Mouse (Mus musculus): Measurements from ENCODE around the gene Cdh5. TPM values are rescaled to one million over a fixed set of nuclear protein-coding genes. Genes with fewer than 3 reads are reported as not detected.

The Cdh5 gene
- polyA plus RNA-seq, 1 experiment from 2014 or later = 2.9 TPM

DNA sequence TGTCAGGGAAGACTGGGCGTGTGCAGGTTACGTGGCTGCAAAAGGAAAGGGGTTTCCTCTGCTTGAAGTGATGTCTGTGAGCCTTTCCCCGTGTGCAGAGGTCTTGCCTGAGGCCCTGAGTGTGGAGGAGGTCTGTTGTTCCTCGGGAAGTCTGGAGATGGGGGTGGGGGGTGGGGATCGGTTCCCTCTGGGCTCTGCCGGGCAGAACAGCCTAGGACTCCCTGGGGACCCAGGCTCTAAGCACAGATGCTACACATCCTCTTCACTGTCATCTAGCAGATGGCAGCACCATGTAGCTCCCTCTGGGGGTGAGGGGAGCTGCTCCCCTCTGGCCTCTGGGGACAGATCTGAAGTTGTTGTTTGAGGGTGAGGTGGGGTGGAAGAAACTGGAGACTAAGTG, 83.5 kb downstream of the Cdh5 start:
- H3K27ac ChIP-seq = no peak overlapping the region
- no peaks in the 10 kb centered on the region for H3K36me3 ChIP-seq (ENCODE audit: inconsistent target)
- no peak overlapping the region for H3K4me3 ChIP-seq (ENCODE audit: inconsistent target)
- H3K79me2 ChIP-seq (ENCODE audit: inconsistent target) = no peaks in the 10 kb centered on the region
- WGBS (ENCODE audit: missing documents) = 59% methylated on average over 6 of the region's 6 CpGs

DNA sequence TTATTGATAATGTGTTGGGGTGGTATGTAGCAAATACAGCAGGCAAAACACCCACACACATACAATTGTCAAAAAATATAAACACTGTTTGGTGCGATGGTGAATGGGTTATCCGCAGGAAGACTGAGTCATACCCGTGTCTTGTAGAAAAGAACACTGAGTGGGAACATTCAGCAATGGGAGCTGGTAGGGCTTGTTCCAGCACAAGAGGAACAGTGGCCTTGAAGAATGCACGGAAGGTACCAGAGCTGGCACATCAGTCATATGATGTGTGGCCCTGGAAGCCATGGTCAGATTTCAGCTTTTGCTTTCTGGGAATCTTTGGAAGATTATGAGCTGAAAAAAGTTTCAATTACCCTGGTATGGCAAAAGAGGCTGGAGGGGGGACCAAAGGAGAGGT, 85.4 kb downstream of the Cdh5 start:
- Histone ChIP-seq H3K36me3 (ENCODE audit: inconsistent target) (no peaks in the 10 kb centered on the region), H3K79me2 (ENCODE audit: inconsistent target) (no peaks in the 10 kb centered on the region), H3K27ac (no peak overlapping the region), H3K4me3 (ENCODE audit: inconsistent target) (no peak overlapping the region)
- WGBS (ENCODE audit: missing documents) = 92% methylated on average over 3 of the region's 4 CpGs

DNA sequence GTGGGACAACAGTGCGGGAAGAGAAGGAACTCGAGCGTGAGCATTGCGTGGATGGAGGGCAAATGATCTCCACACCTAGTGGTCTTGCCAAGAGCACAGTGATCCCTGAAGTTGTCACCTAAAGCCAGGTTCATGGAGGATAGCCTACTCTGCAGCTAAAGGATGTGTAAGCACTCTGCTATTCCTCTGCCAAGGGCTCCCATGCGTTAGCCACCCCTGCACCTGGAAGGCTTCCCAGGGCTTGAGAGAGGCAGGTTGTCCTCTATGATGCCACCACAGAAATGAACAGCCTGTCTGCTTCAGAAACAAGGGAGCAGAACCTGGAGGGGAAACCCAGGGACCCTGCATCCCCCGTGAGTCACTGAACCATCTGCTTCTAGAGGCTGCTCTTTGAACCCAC, 86.2 kb downstream of the Cdh5 start:
- 84% methylated on average over 6 of the region's 6 CpGs for WGBS (ENCODE audit: missing documents)
- H3K4me3 ChIP-seq (ENCODE audit: inconsistent target) = no peak overlapping the region
- H3K36me3 ChIP-seq (ENCODE audit: inconsistent target) = no peaks in the 10 kb centered on the region

DNA sequence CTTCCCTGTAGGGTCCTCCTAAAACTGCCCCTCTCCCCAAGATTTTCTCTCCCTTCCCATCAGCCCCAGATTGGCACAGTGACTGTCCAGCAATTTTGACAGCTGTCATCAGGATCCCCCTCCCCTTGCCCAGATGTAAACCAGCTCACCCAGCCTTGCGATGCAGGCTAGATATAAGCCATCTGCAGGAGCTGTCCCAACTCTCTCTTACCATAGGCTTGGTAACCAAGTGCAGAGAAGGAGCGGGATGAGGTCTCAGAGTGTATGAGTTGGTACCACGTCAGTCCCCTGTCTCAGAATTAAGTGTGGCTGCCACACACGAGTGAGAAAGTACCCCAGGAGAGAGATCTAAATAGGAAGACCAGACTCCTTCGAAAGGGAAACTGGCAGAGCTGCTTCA, 87.0 kb downstream of the Cdh5 start:
- no peak overlapping the region for H3K27ac ChIP-seq
- no peak overlapping the region for H3K4me3 ChIP-seq (ENCODE audit: inconsistent target)
- WGBS (ENCODE audit: missing documents) = 68% methylated on average over 5 of the region's 5 CpGs
- H3K36me3 ChIP-seq (ENCODE audit: inconsistent target) = no peaks in the 10 kb centered on the region
- no peaks in the 10 kb centered on the region for H3K79me2 ChIP-seq (ENCODE audit: inconsistent target)

More for the DNA sequence above, 86.2 kb downstream of the Cdh5 start:
- Histone ChIP-seq H3K79me2 (ENCODE audit: inconsistent target) (no peaks in the 10 kb centered on the region), H3K27ac (no peak overlapping the region)

DNA sequence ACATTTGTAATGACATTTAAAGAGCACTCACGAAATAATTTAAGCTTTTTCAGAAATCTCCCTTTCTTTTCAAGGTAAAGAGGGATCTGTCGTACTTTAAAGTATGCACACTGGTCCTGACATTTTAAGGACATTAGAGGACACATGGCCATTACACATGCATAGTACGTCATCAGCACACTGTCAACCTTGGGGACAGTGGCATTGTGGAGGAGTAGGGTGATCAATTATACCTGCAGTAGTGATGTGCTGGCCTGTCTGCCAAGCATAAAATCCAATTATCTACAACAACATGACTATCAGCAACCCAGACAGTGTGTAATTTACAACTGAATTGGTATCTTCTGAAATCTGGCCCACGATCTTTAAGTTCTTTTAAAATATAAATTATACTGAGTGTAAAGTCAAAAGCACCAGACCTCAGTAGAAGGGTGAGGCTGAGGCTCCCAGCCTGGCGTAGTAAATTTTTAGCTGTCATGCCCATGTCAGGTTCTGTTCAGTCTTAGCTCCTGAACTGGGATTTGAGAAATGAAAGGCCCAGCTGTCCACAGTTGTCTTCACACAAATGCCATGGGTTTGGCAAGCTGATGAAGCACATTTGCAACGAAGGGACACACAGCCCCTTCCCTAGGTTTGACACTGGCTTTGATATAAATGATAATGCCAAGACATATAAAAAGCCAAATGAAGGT, 89.5 kb downstream of the Cdh5 start:
- Histone ChIP-seq H3K4me3 (ENCODE audit: inconsistent target) (no peak overlapping the region), H3K79me2 (ENCODE audit: inconsistent target) (no peaks in the 10 kb centered on the region), H3K36me3 (ENCODE audit: inconsistent target) (no peaks in the 10 kb centered on the region), H3K27ac (no peak overlapping the region)
- 89% methylated on average over 6 of the region's 6 CpGs for WGBS (ENCODE audit: missing documents)

DNA sequence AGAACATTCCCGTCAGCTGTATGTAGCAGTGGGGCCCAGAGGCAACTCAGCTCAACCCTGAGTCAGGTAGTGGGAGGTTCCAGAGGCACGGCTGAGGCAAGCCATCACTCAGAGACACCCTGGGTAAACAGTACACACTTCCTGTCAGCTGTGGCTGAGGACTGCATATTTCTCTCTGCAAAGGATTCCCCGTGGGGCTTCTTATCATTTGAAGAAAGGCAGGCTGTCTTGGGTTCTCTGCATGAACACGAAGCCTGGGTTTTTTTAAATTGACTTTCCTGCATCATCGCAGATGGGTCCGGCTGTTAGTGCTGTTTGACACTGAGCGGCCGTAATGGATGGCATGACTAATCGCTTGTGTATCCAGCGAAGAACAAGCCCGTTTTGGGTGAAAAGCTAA, 90.1 kb downstream of the Cdh5 start:
- Histone ChIP-seq H3K27ac (no peak overlapping the region), H3K4me3 (ENCODE audit: inconsistent target) (no peak overlapping the region), H3K36me3 (ENCODE audit: inconsistent target) (no peaks in the 10 kb centered on the region), H3K79me2 (ENCODE audit: inconsistent target) (no peaks in the 10 kb centered on the region)
- WGBS (ENCODE audit: missing documents) = 48% methylated on average over 11 of the region's 11 CpGs

Other genes starting within 250 kb of the Cdh5 start
- not detected in 3 replicates for gene Bean1, start 68.8 kb downstream of the Cdh5 start, polyA plus RNA-seq (2018)
- 50.8 to 58.2 TPM (median 53.7 TPM) in 3 replicates for gene Tk2, start 146.9 kb downstream of the Cdh5 start, polyA plus RNA-seq (2018)
- 22.6 to 77.8 TPM (median 52.8 TPM) in 3 replicates for gene Cklf, start 149.2 kb downstream of the Cdh5 start, polyA plus RNA-seq (2018)
- gene Cmtm2a, start 191.6 kb downstream of the Cdh5 start, polyA plus RNA-seq (2018) = not detected in 3 replicates
- gene Gm45711, start 208.5 kb downstream of the Cdh5 start, polyA plus RNA-seq (2018) = not detected in 3 replicates
- not detected in 3 replicates for gene Cmtm1, start 208.5 kb downstream of the Cdh5 start, polyA plus RNA-seq (2018)
- gene Gm11020, start 219.9 kb downstream of the Cdh5 start, polyA plus RNA-seq (2018) = not detected in 3 replicates
- not detected in 3 replicates for gene Cmtm2b, start 220.6 kb downstream of the Cdh5 start, polyA plus RNA-seq (2018)
- 170 to 223 TPM (median 206 TPM) in 3 replicates for gene Cmtm3, start 237.8 kb downstream of the Cdh5 start, polyA plus RNA-seq (2018)

Data from macrophage (primary cell).